Mouse (Mus musculus): ENCODE measurements around the gene Col27a1. TPM values are rescaled to one million over a fixed set of nuclear protein-coding genes. Genes with fewer than 3 reads are reported as not detected.

The Col27a1 gene
- polyA plus RNA-seq, 1 experiment from 2014 or later: 1.5 TPM

GRCm38 (mm10) chr4:63374331-63374730 lies 160.5 kb downstream of the Col27a1 start:
- H3K36me3 ChIP-seq: peaks cover 46% of the 10 kb centered on the region
- ATAC-seq (ENCODE audit: low read depth) (peak; percentile 93), DNase-seq (peak; percentile 86)
- no peaks in the 10 kb centered on the region for H3K27me3 ChIP-seq
- H3K9me3 ChIP-seq (replicated peaks): no peaks in the 10 kb centered on the region
- H3K27ac ChIP-seq: peak overlapping the region; percentile 99
- WGBS (ENCODE audit: insufficient replicate concordance): 25% methylated on average over 12 of the region's 12 CpGs
- peak overlapping the region; percentile 14; the same call in 1 of the 2 replicates for H3K4me3 ChIP-seq (replicated peaks)
- peaks cover 67% of the 10 kb centered on the region for H3K4me1 ChIP-seq (replicated peaks)
- peak overlapping the region; percentile 64 for H3K9ac ChIP-seq
- peak overlapping the region; percentile 60 for H3K4me2 ChIP-seq

- no peak overlapping the region for H3K4me3 ChIP-seq (replicated peaks)
- H3K4me1 ChIP-seq (replicated peaks): peaks cover 67% of the 10 kb centered on the region
- WGBS (ENCODE audit: insufficient replicate concordance): 77% methylated on average over 1 of the region's 1 CpGs
- H3K4me2 ChIP-seq: peak overlapping the region; percentile 60
- peak overlapping the region; percentile 64 for H3K9ac ChIP-seq
- no peaks in the 10 kb centered on the region for H3K9me3 ChIP-seq (replicated peaks)
- H3K27me3 ChIP-seq: no peaks in the 10 kb centered on the region
- ATAC-seq (ENCODE audit: low read depth) (no peak), DNase-seq (no peak)
- H3K27ac ChIP-seq: peak overlapping the region; percentile 99
- peaks cover 52% of the 10 kb centered on the region for H3K36me3 ChIP-seq
These were observed 161.6 kb downstream of the Col27a1 start for GRCm38 (mm10) chr4:63375367-63375766.

GRCm38 (mm10) chr4:63377483-63377882 lies 163.7 kb downstream of the Col27a1 start:
- ATAC-seq (ENCODE audit: low read depth): no peak
- Histone ChIP-seq H3K4me1 (replicated peaks) (peaks cover 75% of the 10 kb centered on the region), H3K36me3 (peaks cover 66% of the 10 kb centered on the region), H3K4me3 (replicated peaks) (no peak overlapping the region), H3K9me3 (replicated peaks) (no peaks in the 10 kb centered on the region), H3K27me3 (no peaks in the 10 kb centered on the region), H3K27ac (peak overlapping the region; percentile 99; the same call in 1 of the 2 replicates), H3K4me2 (no peak overlapping the region), H3K9ac (no peak overlapping the region)
- DNase-seq: no peak
- WGBS (ENCODE audit: insufficient replicate concordance): 70% methylated on average over 7 of the region's 7 CpGs

DNA sequence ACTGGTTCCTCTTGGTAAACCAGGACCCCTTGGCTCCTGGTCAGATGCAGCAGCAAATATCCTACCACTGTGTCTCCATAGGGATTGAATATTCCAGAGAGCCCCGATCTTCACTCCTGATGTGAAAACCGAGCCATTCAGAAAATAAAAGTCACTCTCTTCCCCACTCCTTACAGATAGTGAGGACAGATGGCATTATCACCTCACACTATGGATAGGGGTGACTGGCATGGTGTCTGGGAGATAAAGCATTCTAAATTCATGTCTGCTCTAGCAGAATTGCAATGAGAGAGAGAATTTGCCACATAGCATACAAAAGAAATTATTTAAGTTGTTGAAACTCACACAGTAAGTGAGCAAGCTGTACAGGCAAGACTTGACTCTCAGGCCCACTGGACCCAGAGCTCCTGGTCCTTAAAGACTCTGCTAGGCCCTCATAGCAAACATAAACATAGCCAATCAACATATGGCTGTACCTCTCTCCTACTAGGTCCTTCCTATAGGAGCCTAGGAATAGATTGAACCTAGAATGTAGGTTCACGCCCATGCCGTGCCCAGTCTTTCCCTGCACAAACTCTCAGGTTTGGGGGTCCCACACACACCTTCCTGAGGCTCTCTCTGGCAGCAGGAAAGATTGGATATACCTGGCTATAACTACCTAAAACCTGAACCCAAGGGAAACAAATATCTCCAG lies 169.0 kb downstream of the Col27a1 start:
- Histone ChIP-seq H3K4me1 (replicated peaks) (peaks cover 61% of the 10 kb centered on the region), H3K27me3 (no peaks in the 10 kb centered on the region), H3K4me3 (replicated peaks) (no peak overlapping the region), H3K9me3 (replicated peaks) (no peaks in the 10 kb centered on the region), H3K9ac (peak overlapping the region; percentile 61), H3K27ac (peak overlapping the region; percentile 86), H3K4me2 (peak overlapping the region; percentile 59), H3K36me3 (peaks cover 44% of the 10 kb centered on the region)
- DNase-seq (peak; percentile 49), ATAC-seq (ENCODE audit: low read depth) (peak; percentile 85)
- 45% methylated on average over 4 of the region's 4 CpGs for WGBS (ENCODE audit: insufficient replicate concordance)

DNA sequence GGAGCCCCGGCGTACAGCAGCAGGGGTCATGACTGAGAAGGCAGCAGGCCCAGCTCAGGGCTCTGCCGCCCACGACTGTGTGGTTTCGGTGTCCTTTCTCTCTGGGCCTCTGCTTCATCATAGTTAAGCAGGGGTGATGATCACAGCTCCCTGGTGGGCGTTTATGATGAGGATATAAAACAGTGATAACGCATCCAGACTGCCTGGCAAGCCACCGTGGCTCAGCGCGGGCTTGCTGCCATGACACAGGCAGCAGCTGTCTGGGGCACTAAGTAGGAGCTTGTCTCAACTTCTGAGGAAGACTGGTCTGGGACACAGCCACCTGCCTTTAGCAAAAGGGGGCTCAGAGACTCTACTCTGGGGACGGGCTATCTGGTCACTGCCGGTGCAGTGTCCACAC lies 169.7 kb downstream of the Col27a1 start:
- H3K9ac ChIP-seq: peak overlapping the region; percentile 61
- 54% methylated on average over 12 of the region's 12 CpGs for WGBS (ENCODE audit: insufficient replicate concordance)
- no peaks in the 10 kb centered on the region for H3K9me3 ChIP-seq (replicated peaks)
- H3K27ac ChIP-seq: peak overlapping the region; percentile 86
- peaks cover 38% of the 10 kb centered on the region for H3K36me3 ChIP-seq
- no peak for DNase-seq
- H3K27me3 ChIP-seq: no peaks in the 10 kb centered on the region
- H3K4me3 ChIP-seq (replicated peaks): no peak overlapping the region
- H3K4me2 ChIP-seq: 0 out of 2 replicates have a peak overlapping the region, but pooled peaks have one; percentile 59
- ATAC-seq (ENCODE audit: low read depth): peak; percentile 27
- H3K4me1 ChIP-seq (replicated peaks): peaks cover 60% of the 10 kb centered on the region

GRCm38 (mm10) chr4:63384262-63384661 lies 170.5 kb downstream of the Col27a1 start:
- no peaks in the 10 kb centered on the region for H3K9me3 ChIP-seq (replicated peaks)
- peak overlapping the region; percentile 86 for H3K27ac ChIP-seq
- H3K4me2 ChIP-seq: no peak overlapping the region
- no peak overlapping the region for H3K4me3 ChIP-seq (replicated peaks)
- H3K27me3 ChIP-seq: no peaks in the 10 kb centered on the region
- peak overlapping the region; percentile 61 for H3K9ac ChIP-seq
- peak; percentile 73 for ATAC-seq (ENCODE audit: low read depth)
- DNase-seq: no peak
- peaks cover 30% of the 10 kb centered on the region for H3K36me3 ChIP-seq
- 69% methylated on average over 4 of the region's 4 CpGs for WGBS (ENCODE audit: insufficient replicate concordance)
- peaks cover 62% of the 10 kb centered on the region for H3K4me1 ChIP-seq (replicated peaks)

MicroRNA genes within 50 kb of the gene (microRNA counts, 519-probe panel; counts per million panel counts)
- microRNA mmu-miR-455: 3,607 counts per million, percentile 24 among the panel's probes with 10 or more counts

Small RNA genes within 50 kb of the gene (microRNA-seq; reads per million reads assigned to microRNA genes)
- 974 reads per million, percentile 76 among the genes with 10 or more reads in this experiment for gene Mir455

Other genes starting within 250 kb of the Col27a1 start
- 2.1 and 4.3 TPM in 2 replicates for gene Zfp618, start 248.4 kb upstream of the Col27a1 start, polyA plus RNA-seq (2015; fragmentation: Nextera tagmentation; extraction: Ambion mirVana)
- gene Ambp, start 59.2 kb upstream of the Col27a1 start, polyA plus RNA-seq (2015; fragmentation: Nextera tagmentation; extraction: Ambion mirVana): 683 and 777 TPM in 2 replicates
- gene Kif12, start 41.9 kb upstream of the Col27a1 start, polyA plus RNA-seq (2015; fragmentation: Nextera tagmentation; extraction: Ambion mirVana): 5.1 TPM in 2 replicates
- not detected in 2 replicates for gene Orm1, start 130.6 kb downstream of the Col27a1 start, polyA plus RNA-seq (2015; fragmentation: Nextera tagmentation; extraction: Ambion mirVana)
- gene Orm3, start 142.2 kb downstream of the Col27a1 start, polyA plus RNA-seq (2015; fragmentation: Nextera tagmentation; extraction: Ambion mirVana): not detected in 2 replicates
- not detected in 2 replicates for gene Orm2, start 148.4 kb downstream of the Col27a1 start, polyA plus RNA-seq (2015; fragmentation: Nextera tagmentation; extraction: Ambion mirVana)
- gene Akna, start 189.3 kb downstream of the Col27a1 start, polyA plus RNA-seq (2015; fragmentation: Nextera tagmentation; extraction: Ambion mirVana): 3.0 and 3.8 TPM in 2 replicates

All from liver, embryonic 13.5 days (tissue).